Mouse (Mus musculus) midbrain, embryonic 16.5 days (tissue): ENCODE measurements at regions not wholly inside any gene's neighbourhood (a gene's known extent, or its start where the extent isn't known, plus 50 kb on each side); places are given as distances from the start of the nearest gene placed in this dataset.

ENCODE experiments used
- ATAC-seq: fragments of 200-750 bp; cut with Nextera tagmentation; 2 replicates; pipeline ENCODE4 v1.8.0; 2017; ENCODE audit warnings: moderate TSS enrichment
- H3K27ac ChIP-seq: fragments of 300-500 bp; sonication (generic); 2 replicates; pipeline ENCODE4 v1.5.1; 2014; ENCODE audit warnings: mild to moderate bottlenecking, low read length, mixed read lengths
- H3K27me3 ChIP-seq: fragments of 300-500 bp; sonication (generic); 2 replicates; pipeline ENCODE4 v1.6.1; 2014; ENCODE audit warnings: low read depth, low read length, mixed read lengths; ENCODE audit not compliant: control insufficient read depth, insufficient read depth
- H3K36me3 ChIP-seq: fragments of 300-500 bp; sonication (generic); 2 replicates; pipeline ENCODE4 v1.6.1; 2014; ENCODE audit warnings: mild to moderate bottlenecking, low read length, moderate library complexity, mixed read lengths; ENCODE audit not compliant: control insufficient read depth, insufficient read depth
- H3K4me1 ChIP-seq: fragments of 300-500 bp; sonication (generic); 2 replicates; pipeline ENCODE4 v1.6.1; 2014; ENCODE audit warnings: mild to moderate bottlenecking, low read length, mixed read lengths; ENCODE audit not compliant: control insufficient read depth, insufficient read depth
- H3K4me2 ChIP-seq: fragments of 300-500 bp; sonication (generic); 2 replicates; pipeline ENCODE4 v1.6.1; 2014; ENCODE audit warnings: mild to moderate bottlenecking, low read length, mixed read lengths
- H3K4me3 ChIP-seq: fragments of 300-500 bp; sonication (generic); 2 replicates; pipeline ENCODE4 v1.5.1; 2014; ENCODE audit warnings: low read depth, mild to moderate bottlenecking, low read length, moderate library complexity, mixed read lengths
- H3K9ac ChIP-seq: fragments of 300-500 bp; sonication (generic); 2 replicates; pipeline ENCODE4 v1.6.1; 2014; ENCODE audit warnings: low read depth, low read length, mixed read lengths
- H3K9me3 ChIP-seq: fragments of 300-500 bp; sonication (generic); replicated peaks from 2 replicates; pipeline ENCODE4 v1.6.1; 2014; ENCODE audit warnings: mild to moderate bottlenecking, low read length, mixed read lengths; ENCODE audit not compliant: control insufficient read depth, poor library complexity, severe bottlenecking
- WGBS: fragments of 180-500 bp; shearing (Covaris S2); extraction: QIAGEN DNeasy Blood & Tissue Kit; methylation state at CpG from one replicate; pipeline ENCODE4 v1.1.7; 2014; 5-methylcytosine and 5-hydroxymethylcytosine counted together

DNA sequence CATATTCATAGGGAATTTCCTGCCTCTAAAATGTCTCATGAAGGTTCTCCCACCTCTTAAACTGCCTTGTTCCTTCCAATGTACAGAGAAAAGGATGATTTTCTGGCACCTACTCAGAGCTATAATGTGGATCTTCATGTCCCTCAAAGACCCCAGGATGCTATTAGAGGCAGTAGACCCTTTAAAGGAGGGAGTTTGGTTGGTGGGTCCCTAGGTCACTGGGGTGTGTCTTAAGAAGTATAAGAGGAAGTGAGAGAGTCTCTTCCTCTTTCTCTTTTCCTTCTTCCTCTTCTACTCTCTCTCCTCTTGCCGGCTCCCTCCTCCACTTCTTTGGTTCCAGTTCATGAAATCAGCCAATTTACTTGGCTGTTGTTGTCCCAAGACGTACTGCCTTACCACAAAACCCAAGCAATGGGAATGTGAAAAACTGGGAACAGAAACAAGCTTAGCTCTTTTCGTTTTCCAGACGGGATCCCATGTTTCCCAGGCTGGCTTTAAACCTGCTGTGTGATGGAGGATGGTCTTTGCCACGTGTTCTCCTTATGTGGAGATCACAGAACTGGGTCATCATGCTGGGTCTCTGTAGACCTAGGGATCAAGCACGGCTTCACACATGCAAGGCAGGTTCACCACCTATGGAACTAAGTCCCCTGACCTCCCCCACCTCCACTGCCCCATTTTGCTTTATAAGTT lies 74.9 kb downstream of the Kctd12 start:
- no peak for ATAC-seq
- Histone ChIP-seq H3K4me2 (no peak overlapping the region), H3K27me3 (no peaks in the 10 kb centered on the region), H3K9ac (no peak overlapping the region), H3K4me1 (no peaks in the 10 kb centered on the region), H3K36me3 (no peaks in the 10 kb centered on the region), H3K27ac (no peak overlapping the region), H3K4me3 (no peak overlapping the region), H3K9me3 (no peaks in the 10 kb centered on the region)
- 89% methylated on average over 6 of the region's 6 CpGs for WGBS

DNA sequence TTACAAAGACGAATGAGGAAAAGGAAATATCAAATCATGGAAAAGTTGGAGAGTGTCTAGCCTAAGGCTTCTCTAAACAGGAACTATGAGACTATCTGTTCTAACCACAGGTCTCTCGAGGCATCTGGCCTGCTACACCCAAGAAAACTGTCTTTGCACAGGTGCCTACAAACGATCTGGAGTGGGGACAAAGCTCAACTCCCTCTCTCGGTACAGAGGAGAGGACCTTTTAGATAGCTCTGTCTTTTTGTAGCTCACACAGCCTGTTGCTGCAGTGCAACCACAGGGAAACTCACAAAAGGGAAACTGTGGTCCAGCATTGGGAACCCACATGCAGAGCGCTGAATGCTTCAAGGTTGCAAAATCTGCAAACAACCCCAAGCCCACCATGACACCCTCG lies 75.6 kb downstream of the Kctd12 start:
- H3K9me3 ChIP-seq, result no peaks in the 10 kb centered on the region
- WGBS, result 88% methylated on average over 6 of the region's 6 CpGs
- H3K4me2 ChIP-seq, result no peak overlapping the region
- no peaks in the 10 kb centered on the region for H3K4me1 ChIP-seq
- ATAC-seq, result no peak
- no peaks in the 10 kb centered on the region for H3K27me3 ChIP-seq
- H3K36me3 ChIP-seq, result no peaks in the 10 kb centered on the region
- no peak overlapping the region for H3K27ac ChIP-seq
- no peak overlapping the region for H3K4me3 ChIP-seq
- no peak overlapping the region for H3K9ac ChIP-seq

- Histone ChIP-seq H3K36me3 (no peaks in the 10 kb centered on the region), H3K4me1 (no peaks in the 10 kb centered on the region), H3K27me3 (no peaks in the 10 kb centered on the region), H3K9me3 (no peaks in the 10 kb centered on the region), H3K4me2 (no peak overlapping the region), H3K9ac (no peak overlapping the region), H3K4me3 (no peak overlapping the region), H3K27ac (no peak overlapping the region)
- no peak for ATAC-seq
- 93% methylated on average over 1 of the region's 1 CpGs for WGBS
These were observed 76.2 kb downstream of the Kctd12 start for GRCm38 (mm10) chr14:102906286-102906685.

GRCm38 (mm10) chr14:102902906-102903305 lies 79.5 kb downstream of the Kctd12 start:
- H3K36me3 ChIP-seq, result no peaks in the 10 kb centered on the region
- no peaks in the 10 kb centered on the region for H3K4me1 ChIP-seq
- WGBS, result 57% methylated on average over 12 of the region's 12 CpGs
- no peaks in the 10 kb centered on the region for H3K27me3 ChIP-seq
- no peak overlapping the region for H3K9ac ChIP-seq
- no peak overlapping the region for H3K4me3 ChIP-seq
- peak overlapping the region; percentile 34; the same call in 1 of the 2 replicates for H3K27ac ChIP-seq
- no peaks in the 10 kb centered on the region for H3K9me3 ChIP-seq
- ATAC-seq, result peak; percentile 45
- no peak overlapping the region for H3K4me2 ChIP-seq

DNA sequence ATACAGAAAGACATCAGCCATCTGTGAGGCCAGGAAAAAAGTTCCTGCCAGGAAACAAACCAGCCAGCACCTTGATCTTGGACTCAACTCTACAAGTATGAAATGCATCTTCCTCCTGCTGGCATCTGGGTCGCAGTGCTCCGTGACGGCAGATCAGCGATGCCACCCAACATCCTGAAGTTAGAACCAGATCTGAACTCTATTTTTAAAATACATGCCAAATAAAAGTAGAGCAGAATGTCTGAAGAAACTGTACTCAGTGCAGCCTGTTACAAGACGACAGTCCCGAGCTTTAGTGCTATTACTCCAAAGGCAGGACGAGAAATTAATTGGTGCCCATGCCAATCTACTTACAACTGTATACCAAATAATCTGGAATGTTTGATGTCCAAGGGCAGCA lies 80.2 kb downstream of the Kctd12 start:
- no peaks in the 10 kb centered on the region for H3K4me1 ChIP-seq
- no peak overlapping the region for H3K4me3 ChIP-seq
- no peaks in the 10 kb centered on the region for H3K9me3 ChIP-seq
- 92% methylated on average over 7 of the region's 7 CpGs for WGBS
- no peak overlapping the region for H3K27ac ChIP-seq
- ATAC-seq, result no peak
- H3K9ac ChIP-seq, result no peak overlapping the region
- no peaks in the 10 kb centered on the region for H3K27me3 ChIP-seq
- no peaks in the 10 kb centered on the region for H3K36me3 ChIP-seq
- no peak overlapping the region for H3K4me2 ChIP-seq

DNA sequence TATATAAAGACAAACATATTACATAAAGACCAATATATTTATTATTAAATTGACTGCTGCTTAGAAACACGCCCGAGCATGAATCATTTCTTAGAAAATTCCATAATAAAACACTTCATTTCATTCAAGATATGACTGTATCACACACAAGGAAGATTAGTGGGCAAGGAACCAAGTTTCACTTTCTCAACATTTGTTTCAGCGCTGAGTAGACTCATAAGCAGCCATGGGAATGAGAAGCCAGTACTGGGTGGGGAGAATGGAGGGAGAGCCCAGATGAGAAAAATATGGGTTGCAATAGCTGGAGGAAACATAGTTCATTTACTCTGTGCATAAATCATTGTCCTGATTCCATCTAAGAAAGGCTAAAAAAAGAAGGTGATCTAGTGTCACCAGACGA lies 84.0 kb downstream of the Kctd12 start:
- no peak overlapping the region for H3K9ac ChIP-seq
- H3K9me3 ChIP-seq, result no peaks in the 10 kb centered on the region
- H3K27me3 ChIP-seq, result no peaks in the 10 kb centered on the region
- no peaks in the 10 kb centered on the region for H3K4me1 ChIP-seq
- no peak overlapping the region for H3K4me2 ChIP-seq
- no peak overlapping the region for H3K4me3 ChIP-seq
- ATAC-seq, result no peak
- no peaks in the 10 kb centered on the region for H3K36me3 ChIP-seq
- WGBS, result 90% methylated on average over 4 of the region's 4 CpGs
- no peak overlapping the region for H3K27ac ChIP-seq

- no peak overlapping the region for H3K4me3 ChIP-seq
- H3K4me2 ChIP-seq, result no peak overlapping the region
- WGBS, result 97% methylated on average over 1 of the region's 1 CpGs
- H3K4me1 ChIP-seq, result no peaks in the 10 kb centered on the region
- H3K27me3 ChIP-seq, result no peaks in the 10 kb centered on the region
- H3K36me3 ChIP-seq, result no peaks in the 10 kb centered on the region
- no peak overlapping the region for H3K9ac ChIP-seq
- no peak for ATAC-seq
- no peaks in the 10 kb centered on the region for H3K9me3 ChIP-seq
- H3K27ac ChIP-seq, result no peak overlapping the region
These were observed 85.4 kb downstream of the Kctd12 start for GRCm38 (mm10) chr14:102897039-102897438.

- H3K4me1 ChIP-seq, result no peaks in the 10 kb centered on the region
- no peak overlapping the region for H3K4me3 ChIP-seq
- no peak overlapping the region for H3K27ac ChIP-seq
- no peak overlapping the region for H3K4me2 ChIP-seq
- no peaks in the 10 kb centered on the region for H3K27me3 ChIP-seq
- ATAC-seq, result no peak
- WGBS, result 86% methylated on average over 3 of the region's 3 CpGs
- H3K36me3 ChIP-seq, result no peaks in the 10 kb centered on the region
- H3K9me3 ChIP-seq, result no peaks in the 10 kb centered on the region
- H3K9ac ChIP-seq, result no peak overlapping the region
These were observed 85.9 kb downstream of the Kctd12 start for GRCm38 (mm10) chr14:102896527-102896926.

GRCm38 (mm10) chr14:102893241-102893640 lies 89.2 kb downstream of the Kctd12 start:
- Histone ChIP-seq H3K9ac (no peak overlapping the region), H3K4me1 (no peaks in the 10 kb centered on the region), H3K36me3 (no peaks in the 10 kb centered on the region), H3K4me2 (no peak overlapping the region), H3K27ac (no peak overlapping the region), H3K9me3 (no peaks in the 10 kb centered on the region), H3K4me3 (no peak overlapping the region), H3K27me3 (no peaks in the 10 kb centered on the region)
- WGBS, result 92% methylated on average over 7 of the region's 7 CpGs
- ATAC-seq, result no peak
